Mouse (Mus musculus): Measurements from ENCODE around the gene 3110040M04Rik.

DNA sequence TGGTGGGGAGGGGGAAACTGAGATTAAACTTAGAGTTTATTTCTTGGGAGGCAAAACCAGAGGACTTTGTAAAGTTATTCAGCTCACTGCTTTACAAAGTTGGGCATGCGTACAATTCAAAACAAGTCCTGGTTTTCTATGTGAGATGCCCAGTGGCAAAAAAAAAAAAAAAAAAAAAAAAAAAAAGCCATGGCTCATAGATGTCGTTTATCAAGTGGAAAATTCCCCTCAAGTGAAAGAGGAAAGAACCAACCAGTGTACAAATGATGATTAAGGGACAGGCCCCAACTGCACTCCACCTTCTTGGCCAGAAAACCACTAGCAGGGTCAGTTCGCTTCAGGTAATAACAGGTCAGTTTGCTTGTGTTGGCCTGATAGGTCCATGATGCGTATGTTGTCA lies 15.5 kb upstream of the 3110040M04Rik start:
- TF ChIP-seq CTCF (IDR thresholded peaks at IDR 0.05; ENCODE audit: extremely low read depth, insufficient read depth, insufficient read length, insufficient replicate concordance) (no peak), POLR2A (IDR thresholded peaks at IDR 0.05; ENCODE audit: low read depth, low read length) (no peak)
